Mouse (Mus musculus): ENCODE measurements around the gene Med24. TPM values are rescaled to one million over a fixed set of nuclear protein-coding genes. Genes with fewer than 3 reads are reported as not detected.

Med24 gene
- total RNA-seq, 2 experiments from 2014 or later, result 8.8 to 17.6 TPM

- no peak for ATAC-seq (replicated peaks; ENCODE audit: low FRiP score, poor library complexity, severe bottlenecking)
Measured at GRCm38 (mm10) chr11:98668984-98669383, 60.3 kb downstream of the Med24 start.

- ATAC-seq (replicated peaks; ENCODE audit: low FRiP score, poor library complexity, severe bottlenecking), result no peak
Measured at GRCm38 (mm10) chr11:98664091-98664490, 65.1 kb downstream of the Med24 start, which contains the start of gene Gsdma. Gene Gsdma (plus strand): TSS chr11:98664351.

GRCm38 (mm10) chr11:98660517-98660916 lies 68.7 kb downstream of the Med24 start:
- peak; percentile 87 for ATAC-seq (replicated peaks; ENCODE audit: low FRiP score, poor library complexity, severe bottlenecking)

DNA sequence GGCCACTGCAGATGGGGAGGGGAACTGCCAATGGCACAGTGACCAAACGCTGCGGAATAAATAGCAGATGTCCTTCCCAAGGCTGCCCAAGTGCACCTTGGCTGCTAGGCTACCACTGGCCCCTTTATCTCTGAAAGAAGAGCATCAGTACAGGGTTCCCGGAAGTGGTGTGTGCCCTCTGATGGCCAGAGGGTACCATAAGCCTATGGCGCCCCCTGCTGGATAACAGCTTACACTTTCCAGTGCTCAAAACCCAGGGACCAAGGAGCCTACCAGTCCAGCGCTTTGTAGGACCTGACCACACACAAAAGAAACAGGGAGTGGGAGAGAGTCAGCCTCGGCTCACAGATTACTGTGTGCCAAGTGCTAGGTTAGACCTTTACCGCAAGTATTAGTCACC lies 74.2 kb downstream of the Med24 start:
- ATAC-seq (replicated peaks; ENCODE audit: low FRiP score, poor library complexity, severe bottlenecking), result peak; percentile 82

Other genes with a start within 250 kb of the Med24 start
- gene Ikzf3, start 183.4 kb downstream of the Med24 start, total RNA-seq (2015; ENCODE audit: low replicate concordance), result 2.7 and 3.1 TPM in 2 replicates
- gene Ikzf3, start 183.4 kb downstream of the Med24 start, total RNA-seq (2017; ENCODE audit: low replicate concordance), result 1.4 and 2.6 TPM in 2 replicates
- not detected in 2 replicates for gene Zpbp2, start 178.3 kb downstream of the Med24 start, total RNA-seq (2015; ENCODE audit: low replicate concordance)
- 4.6 TPM in 1 of 2 replicates, not detected in the other for gene Zpbp2, start 178.3 kb downstream of the Med24 start, total RNA-seq (2017; ENCODE audit: low replicate concordance)
- gene Ormdl3, start 142.1 kb downstream of the Med24 start, total RNA-seq (2015; ENCODE audit: low replicate concordance), result 20.5 and 31.9 TPM in 2 replicates
- gene Ormdl3, start 142.1 kb downstream of the Med24 start, total RNA-seq (2017; ENCODE audit: low replicate concordance), result 37.9 and 51.6 TPM in 2 replicates
- not detected in 2 replicates for gene Lrrc3c, start 131.1 kb downstream of the Med24 start, total RNA-seq (2015; ENCODE audit: low replicate concordance)
- gene Lrrc3c, start 131.1 kb downstream of the Med24 start, total RNA-seq (2017; ENCODE audit: low replicate concordance), result not detected in 2 replicates
- gene Gm12355, start 103.8 kb downstream of the Med24 start, total RNA-seq (2015; ENCODE audit: low replicate concordance), result 1.0 and 2.5 TPM in 2 replicates
- 0.60 and 1.1 TPM in 2 replicates for gene Gm12355, start 103.8 kb downstream of the Med24 start, total RNA-seq (2017; ENCODE audit: low replicate concordance)
- not detected in 2 replicates for gene Gsdma3, start 103.1 kb downstream of the Med24 start, total RNA-seq (2015; ENCODE audit: low replicate concordance)
- not detected in 2 replicates for gene Gsdma3, start 103.1 kb downstream of the Med24 start, total RNA-seq (2017; ENCODE audit: low replicate concordance)
- gene Gsdma2, start 82.7 kb downstream of the Med24 start, total RNA-seq (2015; ENCODE audit: low replicate concordance), result not detected in 2 replicates
- not detected in 2 replicates for gene Gsdma2, start 82.7 kb downstream of the Med24 start, total RNA-seq (2017; ENCODE audit: low replicate concordance)
- gene Gsdma, start 65.1 kb downstream of the Med24 start, total RNA-seq (2015; ENCODE audit: low replicate concordance), result not detected in 2 replicates
- gene Gsdma, start 65.1 kb downstream of the Med24 start, total RNA-seq (2017; ENCODE audit: low replicate concordance), result not detected in 2 replicates
- 10.2 and 14.2 TPM in 2 replicates for gene Psmd3, start 46.9 kb downstream of the Med24 start, total RNA-seq (2015; ENCODE audit: low replicate concordance)
- gene Psmd3, start 46.9 kb downstream of the Med24 start, total RNA-seq (2017; ENCODE audit: low replicate concordance), result 15.4 and 26.9 TPM in 2 replicates
- gene Csf3, start 28.2 kb downstream of the Med24 start, total RNA-seq (2015; ENCODE audit: low replicate concordance), result not detected in 2 replicates
- gene Csf3, start 28.2 kb downstream of the Med24 start, total RNA-seq (2017; ENCODE audit: low replicate concordance), result not detected in 2 replicates
- 1.9 and 5.0 TPM in 2 replicates for gene Thra, start 11.2 kb upstream of the Med24 start, total RNA-seq (2015; ENCODE audit: low replicate concordance)
- 4.3 and 8.1 TPM in 2 replicates for gene Thra, start 11.2 kb upstream of the Med24 start, total RNA-seq (2017; ENCODE audit: low replicate concordance)
- gene Nr1d1, start 45.9 kb upstream of the Med24 start, total RNA-seq (2015; ENCODE audit: low replicate concordance), result not detected in 2 replicates
- 0.26 and 0.42 TPM in 2 replicates for gene Nr1d1, start 45.9 kb upstream of the Med24 start, total RNA-seq (2017; ENCODE audit: low replicate concordance)
- gene Msl1, start 66.1 kb upstream of the Med24 start, total RNA-seq (2015; ENCODE audit: low replicate concordance), result 30.3 and 42.7 TPM in 2 replicates
- gene Msl1, start 66.1 kb upstream of the Med24 start, total RNA-seq (2017; ENCODE audit: low replicate concordance), result 26.1 and 26.3 TPM in 2 replicates
- gene Casc3, start 75.5 kb upstream of the Med24 start, total RNA-seq (2015; ENCODE audit: low replicate concordance), result 20.0 and 23.6 TPM in 2 replicates
- 15.7 and 26.5 TPM in 2 replicates for gene Casc3, start 75.5 kb upstream of the Med24 start, total RNA-seq (2017; ENCODE audit: low replicate concordance)
- gene Rapgefl1, start 107.3 kb upstream of the Med24 start, total RNA-seq (2015; ENCODE audit: low replicate concordance), result not detected in 2 replicates
- gene Rapgefl1, start 107.3 kb upstream of the Med24 start, total RNA-seq (2017; ENCODE audit: low replicate concordance), result 0.42 TPM in 1 of 2 replicates, not detected in the other
- gene Wipf2, start 134.2 kb upstream of the Med24 start, total RNA-seq (2015; ENCODE audit: low replicate concordance), result 9.4 and 21.7 TPM in 2 replicates
- gene Wipf2, start 134.2 kb upstream of the Med24 start, total RNA-seq (2017; ENCODE audit: low replicate concordance), result 6.4 and 8.2 TPM in 2 replicates
- gene Cdc6, start 178.4 kb upstream of the Med24 start, total RNA-seq (2015; ENCODE audit: low replicate concordance), result 20.0 and 20.1 TPM in 2 replicates
- 46.7 and 54.2 TPM in 2 replicates for gene Cdc6, start 178.4 kb upstream of the Med24 start, total RNA-seq (2017; ENCODE audit: low replicate concordance)
- gene Rara, start 198.4 kb upstream of the Med24 start, total RNA-seq (2015; ENCODE audit: low replicate concordance), result 13.1 and 13.2 TPM in 2 replicates
- 2.8 TPM in 2 replicates for gene Rara, start 198.4 kb upstream of the Med24 start, total RNA-seq (2017; ENCODE audit: low replicate concordance)